Mouse (Mus musculus) MEL-GATA-1-ER (cell line): ENCODE results near the gene Mrpl33.

Source experiments
- DNase-seq: peaks from one replicate; pipeline ENCODE4 v3.0.0-alpha.2; 2012; ENCODE audit warnings: low read depth; ENCODE audit errors: extremely low read depth

Mrpl33 gene

GRCm38 (mm10) chr5:31636636-31637253 is 40.0 kb downstream of the Mrpl33 start:
- no peak for DNase-seq

GRCm38 (mm10) chr5:31640542-31640941 is 43.8 kb downstream of the Mrpl33 start:
- DNase-seq, result no peak

- no peak for DNase-seq
Observed at GRCm38 (mm10) chr5:31642300-31642699, 45.6 kb downstream of the Mrpl33 start.

GRCm38 (mm10) chr5:31644272-31644671 is 47.5 kb downstream of the Mrpl33 start:
- DNase-seq, result no peak

GRCm38 (mm10) chr5:31644847-31645246 is 48.1 kb downstream of the Mrpl33 start:
- no peak for DNase-seq

GRCm38 (mm10) chr5:31645798-31646197 is 49.1 kb downstream of the Mrpl33 start:
- no peak for DNase-seq

GRCm38 (mm10) chr5:31646574-31646973 is 49.8 kb downstream of the Mrpl33 start:
- DNase-seq, result no peak

GRCm38 (mm10) chr5:31647327-31647726 is 50.6 kb downstream of the Mrpl33 start:
- DNase-seq, result no peak

- no peak for DNase-seq
Observed at GRCm38 (mm10) chr5:31650518-31651288, 54.0 kb downstream of the Mrpl33 start.

- no peak for DNase-seq
Observed at GRCm38 (mm10) chr5:31655688-31656190, 59.0 kb downstream of the Mrpl33 start.

- no peak for DNase-seq
Observed at GRCm38 (mm10) chr5:31666176-31666575, 69.4 kb downstream of the Mrpl33 start.

GRCm38 (mm10) chr5:31668325-31668968 is 71.7 kb downstream of the Mrpl33 start:
- no peak for DNase-seq

- DNase-seq, result no peak
Observed at GRCm38 (mm10) chr5:31669984-31670383, 73.2 kb downstream of the Mrpl33 start.

GRCm38 (mm10) chr5:31671137-31671536 is 74.4 kb downstream of the Mrpl33 start:
- no peak for DNase-seq

GRCm38 (mm10) chr5:31673431-31673830 is 76.7 kb downstream of the Mrpl33 start:
- no peak for DNase-seq

- DNase-seq, result no peak
Observed at GRCm38 (mm10) chr5:31678000-31678399, 81.3 kb downstream of the Mrpl33 start.

GRCm38 (mm10) chr5:31680183-31680582 is 83.4 kb downstream of the Mrpl33 start:
- no peak for DNase-seq

- no peak for DNase-seq
Observed at GRCm38 (mm10) chr5:31682305-31682704, 85.6 kb downstream of the Mrpl33 start.

- peak; percentile 77 for DNase-seq
Observed at GRCm38 (mm10) chr5:31686040-31686439, 89.3 kb downstream of the Mrpl33 start.

GRCm38 (mm10) chr5:31687972-31688371 is 91.2 kb downstream of the Mrpl33 start:
- DNase-seq, result peak; percentile 42

GRCm38 (mm10) chr5:31693191-31693590 is 96.5 kb downstream of the Mrpl33 start:
- no peak for DNase-seq

GRCm38 (mm10) chr5:31696971-31697643 is 100.4 kb downstream of the Mrpl33 start, which contains the start of gene Rbks:
Gene Rbks, minus strand, starts transcription at chr5:31697627.
- DNase-seq, result no peak
